Mouse (Mus musculus) layer of hippocampus, adult 18-20 months (tissue): ENCODE measurements at regions not wholly inside any gene's neighbourhood (a gene's known extent, or its start where the extent isn't known, plus 50 kb on each side); places are given as distances from the start of the nearest gene placed in this dataset.

Experiments used
- DNase-seq, 2 experiments: peaks; one replicate each; pipeline ENCODE4 v3.0.0; 2022; ENCODE audit warnings: low spot score in 2 of 2

GRCm38 (mm10) chr5:119055430-119055829 lies 495.0 kb downstream of the Med13l start:
- DNase-seq, result peak; percentile 4 to 55

DNA sequence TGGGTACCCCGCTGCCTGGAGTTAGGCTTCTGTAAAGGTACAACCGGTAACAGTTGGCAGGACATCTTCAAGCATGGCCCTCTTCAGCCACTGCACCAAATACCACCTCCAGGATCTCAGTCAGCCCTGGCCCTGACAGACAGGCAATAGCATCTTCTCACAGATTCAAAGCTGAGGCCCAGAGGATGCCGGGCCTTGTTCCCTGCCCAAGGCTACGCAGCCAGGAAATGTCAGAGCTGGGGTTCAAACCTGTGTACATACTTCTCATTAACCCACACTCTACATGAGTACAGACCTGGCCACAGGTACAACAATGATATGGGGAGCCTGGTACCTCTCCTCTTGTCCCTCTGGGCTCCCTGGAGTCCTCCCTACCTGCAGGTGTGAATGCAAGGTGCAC lies 497.3 kb downstream of the Med13l start:
- no peak for DNase-seq

GRCm38 (mm10) chr5:119058231-119058851 lies 497.9 kb downstream of the Med13l start:
- DNase-seq, result no peak

- DNase-seq, result no peak
Observed at GRCm38 (mm10) chr5:119059223-119059622, 498.7 kb downstream of the Med13l start.

GRCm38 (mm10) chr5:119060886-119061285 lies 500.4 kb downstream of the Med13l start:
- DNase-seq, result no peak

GRCm38 (mm10) chr5:119062478-119062877 lies 502.0 kb downstream of the Med13l start:
- DNase-seq, result no peak

GRCm38 (mm10) chr5:119066666-119067065 lies 506.2 kb downstream of the Med13l start:
- DNase-seq, result peak in 1 of 2 experiments; percentile 41

GRCm38 (mm10) chr5:119069765-119070333 lies 509.4 kb downstream of the Med13l start:
- DNase-seq, result no peak

GRCm38 (mm10) chr5:119072712-119073111 lies 512.2 kb downstream of the Med13l start:
- DNase-seq, result no peak

- DNase-seq, result no peak
Observed at GRCm38 (mm10) chr5:119080747-119081146, 520.3 kb downstream of the Med13l start.

GRCm38 (mm10) chr5:119082895-119083294 lies 522.4 kb downstream of the Med13l start:
- no peak for DNase-seq

DNA sequence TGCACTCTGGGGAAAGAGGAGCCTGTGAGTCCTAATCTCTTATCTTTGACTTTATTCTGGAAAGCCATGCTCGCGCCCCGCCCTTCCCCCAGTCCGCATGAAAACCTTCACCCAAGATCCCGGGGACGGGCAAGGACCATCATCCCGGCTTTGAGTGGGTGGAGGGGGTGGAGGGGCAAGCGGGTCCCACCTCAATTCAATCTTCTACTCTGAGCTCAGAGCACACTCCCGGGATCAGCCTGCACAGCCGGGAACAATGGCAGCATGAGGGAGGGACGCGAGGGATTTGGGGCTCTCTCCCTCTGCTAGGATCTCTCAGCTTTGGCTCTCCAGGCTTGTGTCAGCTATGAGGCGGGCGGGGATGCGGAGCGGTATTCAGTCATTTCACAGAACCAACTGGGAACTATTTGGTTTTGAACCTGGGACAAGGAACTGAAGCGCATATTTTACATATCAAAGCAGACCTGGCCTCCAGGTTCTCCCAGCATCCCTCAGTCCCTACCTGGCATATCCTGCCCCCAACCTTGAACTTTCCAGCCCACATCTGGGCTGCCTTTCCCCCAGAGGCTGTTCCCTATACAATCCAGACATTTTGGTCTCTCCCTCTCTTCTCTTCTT lies 537.2 kb downstream of the Med13l start:
- no peak for DNase-seq

DNA sequence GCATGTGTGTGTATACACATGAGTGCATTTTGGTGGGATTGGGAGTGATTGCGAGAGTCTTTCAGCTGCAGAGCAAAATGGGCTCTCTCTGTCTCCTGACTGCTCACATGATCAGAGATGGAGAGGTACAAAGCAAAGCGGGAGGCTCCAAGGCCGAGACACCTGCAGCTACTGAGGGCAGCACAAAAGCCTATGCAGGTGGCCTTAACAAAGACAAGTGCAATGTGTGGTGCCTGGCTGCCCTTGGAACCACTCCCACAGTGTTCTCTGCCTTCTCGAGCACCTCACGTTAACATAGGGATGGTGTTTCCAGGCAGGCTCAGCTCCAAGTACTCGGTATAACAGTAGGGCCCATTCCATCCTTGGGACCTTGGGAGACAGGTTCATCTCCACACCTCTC lies 539.3 kb downstream of the Med13l start:
- DNase-seq, result no peak

DNA sequence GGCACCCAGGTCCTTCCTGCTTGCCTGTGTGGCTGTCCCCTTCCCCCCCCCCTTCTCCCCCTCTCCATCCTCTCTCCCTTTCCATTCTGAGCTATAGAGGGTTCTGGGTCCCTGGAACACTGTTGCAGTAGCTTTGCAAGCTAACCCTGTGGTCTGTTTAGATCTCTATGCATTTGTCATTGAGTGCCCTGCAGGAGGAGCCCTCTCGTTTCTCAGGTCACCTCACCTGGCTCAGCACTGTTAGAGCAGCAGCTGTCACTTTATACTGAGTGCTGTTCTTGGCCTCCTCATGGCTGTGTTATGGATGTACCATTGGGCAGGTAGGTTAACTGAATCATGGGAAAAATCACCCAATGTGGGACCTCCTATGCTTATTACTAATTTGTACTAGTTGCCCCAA lies 543.0 kb downstream of the Med13l start:
- DNase-seq, result no peak

DNA sequence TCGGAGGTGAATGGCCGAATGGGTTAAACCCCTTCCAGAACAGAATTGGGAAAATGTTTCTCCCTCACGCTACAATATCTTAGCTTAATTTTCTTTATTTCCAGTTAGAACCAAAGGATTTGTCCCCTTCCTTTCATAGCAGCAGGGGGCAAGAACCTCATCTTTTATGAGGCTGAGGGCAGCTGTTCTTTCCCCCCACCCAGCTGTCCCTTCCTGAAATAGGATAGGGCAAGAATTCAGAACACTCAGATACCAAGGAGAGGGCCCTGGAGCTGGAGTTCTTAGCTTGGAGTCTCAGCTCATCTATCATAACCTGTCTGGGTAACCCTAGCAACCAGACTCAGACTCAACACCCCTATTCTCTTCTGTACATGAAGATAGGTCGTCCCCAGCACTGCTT lies 547.4 kb downstream of the Med13l start:
- DNase-seq, result no peak

DNA sequence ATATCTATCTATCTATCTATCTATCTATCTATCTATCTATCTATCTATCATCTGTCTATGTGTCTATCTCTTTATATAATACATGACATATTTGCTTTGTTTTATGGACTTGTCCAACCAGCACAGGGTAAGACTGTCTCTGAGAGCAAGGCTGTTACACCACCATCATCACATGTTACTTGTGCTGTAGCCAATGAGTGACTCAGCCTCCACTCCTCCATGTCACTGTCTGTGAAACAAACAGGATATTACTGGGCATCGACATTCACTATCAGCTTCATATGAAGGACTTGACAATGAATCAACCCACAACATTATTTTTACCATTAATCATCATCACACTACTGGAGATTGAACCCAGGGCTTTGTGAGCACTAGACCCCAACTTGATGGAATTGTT lies 549.0 kb downstream of the Med13l start:
- no peak for DNase-seq

DNA sequence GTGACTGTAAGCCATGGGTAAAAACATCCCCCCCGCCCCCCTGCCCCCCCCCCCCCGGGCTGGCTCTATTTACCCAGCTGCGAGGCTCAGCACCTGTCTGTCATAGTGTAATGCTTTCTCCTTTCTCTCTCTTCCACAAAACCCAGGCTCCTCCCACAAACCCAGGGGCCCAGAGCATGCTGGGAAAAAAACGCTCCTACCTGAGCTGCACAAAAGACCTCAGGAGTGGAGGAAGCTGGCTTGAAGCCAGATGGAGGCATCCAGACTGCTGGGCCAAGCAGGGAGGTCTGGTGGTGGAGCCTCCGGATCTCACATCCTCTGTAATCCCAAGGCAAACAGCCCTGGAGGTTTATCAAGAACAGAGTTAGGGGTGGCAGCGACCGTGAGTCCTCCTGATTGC lies 553.6 kb downstream of the Med13l start:
- no peak for DNase-seq

- DNase-seq, result no peak
Observed at GRCm38 (mm10) chr5:119125745-119126144, 544.7 kb upstream of the Tbx3 start.

GRCm38 (mm10) chr5:119130176-119130575 lies 540.3 kb upstream of the Tbx3 start:
- no peak for DNase-seq

GRCm38 (mm10) chr5:119131461-119131860 lies 539.0 kb upstream of the Tbx3 start:
- DNase-seq, result no peak

DNA sequence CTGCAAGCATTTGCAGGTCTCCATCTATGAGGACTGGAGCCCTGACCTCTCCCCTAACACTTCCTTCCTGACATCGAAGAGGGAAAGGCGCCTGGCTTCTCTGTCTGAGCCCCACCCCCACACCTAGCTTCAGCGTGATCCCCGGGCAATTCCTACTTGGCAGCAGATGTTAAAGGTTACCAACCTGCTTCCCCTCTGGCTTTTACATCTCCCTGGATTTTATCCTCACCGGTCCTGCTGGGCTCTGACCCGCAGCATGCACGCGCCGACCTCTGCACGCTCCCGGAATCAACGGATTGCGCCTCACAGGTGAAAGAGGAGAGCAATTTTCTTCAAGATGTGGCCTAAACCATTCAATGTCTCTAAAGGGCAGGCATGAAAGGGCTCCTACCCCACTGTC lies 537.1 kb upstream of the Tbx3 start:
- no peak for DNase-seq

DNA sequence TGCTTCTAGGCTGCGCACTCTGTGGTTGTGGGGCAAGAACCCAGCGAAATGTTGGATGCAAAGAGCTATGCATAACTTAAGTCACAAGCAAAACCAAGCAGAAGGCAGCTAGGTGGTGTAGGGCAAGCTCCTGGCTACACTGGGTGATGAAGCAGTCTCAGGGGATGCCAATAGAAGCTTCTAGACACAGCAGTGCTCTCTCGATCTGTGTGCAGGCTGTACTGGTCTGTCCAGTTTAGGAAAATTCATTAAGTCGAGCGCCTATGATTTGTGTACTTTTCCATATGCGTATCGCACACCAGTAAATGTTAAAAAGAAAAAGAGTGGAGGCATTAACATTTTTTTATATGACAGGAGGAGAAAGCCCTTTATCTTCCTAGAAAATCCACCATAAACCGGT lies 533.6 kb upstream of the Tbx3 start:
- no peak for DNase-seq

GRCm38 (mm10) chr5:119137409-119137808 lies 533.1 kb upstream of the Tbx3 start:
- no peak for DNase-seq
